Mouse (Mus musculus): ENCODE measurements around the gene Ptgis. TPM values are rescaled to one million over a fixed set of nuclear protein-coding genes. Genes with fewer than 3 reads are reported as not detected.

Ptgis gene
- polyA plus RNA-seq, 1 experiment from 2014 or later = 5.6 TPM

DNA sequence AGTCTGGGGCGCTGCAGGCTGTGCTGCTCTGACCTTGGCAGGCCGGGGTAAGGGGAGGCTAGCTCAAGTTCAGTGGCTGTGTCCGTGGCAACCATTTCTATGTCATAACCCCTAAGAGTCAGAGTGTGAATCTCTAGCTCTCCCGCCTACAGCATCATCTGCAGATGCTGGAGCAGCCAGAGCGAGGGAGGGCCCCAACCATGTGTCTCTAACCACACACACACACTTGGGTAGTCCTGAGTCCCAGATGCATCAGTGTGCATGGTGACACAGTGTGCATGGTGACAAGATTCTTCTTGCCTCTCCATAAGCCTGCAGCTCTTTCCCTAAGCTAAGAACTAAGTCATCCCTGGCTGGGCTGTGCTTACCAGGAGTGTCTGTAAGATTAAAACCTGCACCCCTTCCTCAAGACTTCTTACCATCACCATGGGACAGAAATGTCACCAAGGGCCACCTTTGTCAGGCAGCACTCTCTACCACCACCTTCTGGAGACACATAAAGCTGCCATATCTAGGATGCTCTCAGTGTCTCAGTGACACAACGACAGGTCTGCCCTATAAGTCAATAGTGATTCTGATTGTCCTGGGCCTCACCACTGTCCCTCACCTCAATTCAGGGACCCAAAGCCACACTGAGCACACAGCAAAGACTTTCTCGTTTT is 36.8 kb downstream of the Ptgis start:
- H3K9ac ChIP-seq (replicated peaks) = no peak overlapping the region
- ATAC-seq (ENCODE audit: low FRiP score) = no peak
- H3K9me3 ChIP-seq (replicated peaks) = no peaks in the 10 kb centered on the region
- H3K36me3 ChIP-seq = no peaks in the 10 kb centered on the region
- no peak overlapping the region for H3K27ac ChIP-seq (replicated peaks)
- no peak overlapping the region for H3K4me2 ChIP-seq
- no peaks in the 10 kb centered on the region for H3K27me3 ChIP-seq (replicated peaks)
- 76% methylated on average over 7 of the region's 7 CpGs for WGBS
- H3K4me1 ChIP-seq = peaks cover 25% of the 10 kb centered on the region
- H3K4me3 ChIP-seq (replicated peaks) = no peak overlapping the region

DNA sequence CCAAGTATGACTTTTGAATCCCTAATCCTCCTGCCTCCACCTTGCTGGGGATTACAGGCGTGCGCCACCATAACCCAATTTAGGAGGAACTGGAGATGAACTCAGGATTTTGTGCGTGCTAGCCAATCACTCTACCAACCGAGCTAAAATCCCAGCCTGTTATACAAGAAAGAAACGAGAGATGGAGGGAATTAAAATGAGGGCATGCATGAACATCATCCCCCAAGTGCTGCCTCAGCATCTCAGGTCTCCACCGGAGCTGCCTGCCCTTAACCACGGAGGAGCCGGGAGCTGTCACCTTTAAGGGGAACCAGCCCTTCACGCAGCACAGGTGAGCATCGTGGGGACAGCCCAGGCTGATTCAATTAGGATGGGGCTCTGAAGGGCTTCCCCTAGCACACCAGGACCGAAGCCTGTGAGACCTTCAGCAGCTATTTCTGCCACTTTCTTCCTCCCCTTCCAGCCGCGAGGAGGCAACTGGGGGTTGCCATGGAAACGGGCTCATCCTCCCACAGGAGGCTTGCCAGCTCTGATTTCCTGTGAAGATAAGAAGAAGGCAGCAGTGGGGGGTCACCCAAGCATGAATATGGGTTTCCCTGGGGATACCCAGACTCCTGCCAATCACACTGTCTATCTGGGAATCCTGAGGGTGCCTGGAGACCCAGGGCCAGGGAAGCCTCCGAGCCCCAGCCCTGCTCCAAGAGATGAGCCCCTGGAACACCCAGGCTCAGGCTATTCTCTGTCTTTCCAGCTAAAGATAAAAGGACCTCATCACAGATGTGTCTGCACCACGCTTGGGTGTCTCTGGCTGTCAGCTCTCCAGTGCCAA is 38.7 kb downstream of the Ptgis start:
- 27% methylated on average over 16 of the region's 16 CpGs for WGBS
- H3K4me2 ChIP-seq = peak overlapping the region; percentile 40
- peaks cover 25% of the 10 kb centered on the region for H3K4me1 ChIP-seq
- H3K27me3 ChIP-seq (replicated peaks) = no peaks in the 10 kb centered on the region
- peak overlapping the region; percentile 29 for H3K9ac ChIP-seq (replicated peaks)
- peak; percentile 77 for ATAC-seq (ENCODE audit: low FRiP score)
- no peaks in the 10 kb centered on the region for H3K36me3 ChIP-seq
- no peaks in the 10 kb centered on the region for H3K9me3 ChIP-seq (replicated peaks)
- H3K27ac ChIP-seq (replicated peaks) = peak overlapping the region; percentile 87
- H3K4me3 ChIP-seq (replicated peaks) = 0 out of 2 replicates have a peak overlapping the region, but pooled peaks have one; percentile 3

DNA sequence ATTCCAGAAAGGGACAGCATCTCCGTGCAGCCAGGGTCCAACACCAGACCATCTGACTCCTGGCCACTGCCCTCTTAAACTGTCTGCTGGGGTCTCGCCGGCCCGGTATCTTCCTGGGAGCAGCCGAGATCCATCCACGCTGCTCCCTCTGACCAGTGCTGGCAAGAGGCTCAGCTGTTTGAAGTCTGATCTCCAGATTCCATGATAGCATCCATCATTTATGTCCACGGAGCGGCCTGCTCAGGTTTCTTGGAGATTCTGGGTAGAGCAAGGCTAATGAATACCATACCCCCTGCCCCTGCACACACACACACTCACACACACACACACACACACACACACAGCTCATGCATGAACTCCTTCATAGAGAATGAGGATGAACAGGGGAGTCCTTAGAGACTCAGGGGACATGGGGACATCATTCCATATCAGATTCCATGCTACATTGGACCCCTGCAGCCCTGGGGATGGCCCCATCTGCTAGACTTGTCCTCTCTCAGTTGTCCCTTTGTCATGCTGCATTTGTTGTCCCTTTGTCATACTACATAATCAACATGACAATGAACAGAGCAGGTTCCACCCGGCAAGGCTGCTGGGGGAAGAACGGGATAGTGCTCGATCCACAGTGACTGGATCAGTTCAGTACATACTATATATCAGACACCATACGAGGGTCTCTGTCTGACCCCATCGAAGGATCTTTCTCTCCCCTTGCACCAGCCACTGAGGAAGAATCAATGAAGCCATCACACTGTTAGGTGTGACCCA is 41.6 kb downstream of the Ptgis start:
- no peak overlapping the region for H3K4me2 ChIP-seq
- no peak for ATAC-seq (ENCODE audit: low FRiP score)
- H3K9ac ChIP-seq (replicated peaks) = no peak overlapping the region
- no peaks in the 10 kb centered on the region for H3K9me3 ChIP-seq (replicated peaks)
- no peak overlapping the region for H3K27ac ChIP-seq (replicated peaks)
- WGBS = 53% methylated on average over 13 of the region's 13 CpGs
- H3K36me3 ChIP-seq = no peaks in the 10 kb centered on the region
- H3K4me1 ChIP-seq = peaks cover 25% of the 10 kb centered on the region
- H3K4me3 ChIP-seq (replicated peaks) = no peak overlapping the region
- no peaks in the 10 kb centered on the region for H3K27me3 ChIP-seq (replicated peaks)

DNA sequence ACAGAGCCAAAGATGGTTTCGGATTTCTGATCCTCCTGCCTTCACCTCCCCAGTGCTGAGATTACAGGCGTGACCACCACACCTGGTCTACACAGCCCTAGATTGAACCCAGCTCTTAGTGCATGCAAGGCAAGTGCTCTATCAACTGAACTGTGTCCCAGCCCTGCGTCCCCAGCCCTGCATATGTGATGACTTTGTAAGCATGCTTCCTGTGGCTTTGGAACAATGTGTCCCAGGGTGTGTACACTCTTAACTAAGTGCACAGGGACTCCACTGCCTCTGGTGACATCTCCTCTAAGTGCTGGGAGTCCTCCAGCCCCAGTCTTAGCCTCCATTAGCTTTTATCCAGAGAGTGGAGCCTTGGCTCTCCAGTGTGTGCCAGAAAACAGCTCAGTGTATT is 47.0 kb downstream of the Ptgis start:
- Histone ChIP-seq H3K4me2 (no peak overlapping the region), H3K4me1 (peaks cover 24% of the 10 kb centered on the region), H3K36me3 (no peaks in the 10 kb centered on the region), H3K9ac (replicated peaks) (no peak overlapping the region), H3K4me3 (replicated peaks) (no peak overlapping the region), H3K27me3 (replicated peaks) (peaks cover 21% of the 10 kb centered on the region), H3K27ac (replicated peaks) (no peak overlapping the region), H3K9me3 (replicated peaks) (no peaks in the 10 kb centered on the region)
- 81% methylated on average over 3 of the region's 3 CpGs for WGBS
- ATAC-seq (ENCODE audit: low FRiP score) = no peak

DNA sequence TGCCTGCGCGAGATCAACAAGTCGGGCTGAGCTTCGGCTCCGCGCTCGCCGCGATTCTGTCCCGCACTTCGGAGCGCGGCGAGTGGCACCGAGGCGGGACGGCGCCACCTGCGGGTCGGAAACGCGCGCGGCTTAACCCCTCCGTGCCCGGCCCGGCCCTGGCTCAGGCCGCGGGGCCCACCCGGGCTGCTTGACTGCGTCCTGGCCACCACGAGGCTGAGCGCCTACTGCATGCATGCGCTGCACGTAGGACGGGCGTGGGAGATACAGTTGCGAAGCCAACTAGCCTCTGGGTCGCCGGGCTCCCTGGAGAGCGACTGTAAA is 50.4 kb downstream of the Ptgis start, which contains the start of gene Kcnb1:
Kcnb1 (minus strand) TSS at position 80 of the 324 bp plus-strand sequence.
- H3K27ac ChIP-seq (replicated peaks) = peak within 1 kb of the TSS; percentile 19
- 0% methylated on average over 22 of the region's 41 CpGs for WGBS
- peak within 1 kb of the TSS; percentile 61 for H3K9ac ChIP-seq (replicated peaks)
- H3K4me1 ChIP-seq = peaks cover 48% of the 10 kb centered on the region
- peak within 1 kb of the TSS; percentile 59 for H3K4me3 ChIP-seq (replicated peaks)
- H3K9me3 ChIP-seq (replicated peaks) = no peaks in the 10 kb centered on the region
- no peaks in the 10 kb centered on the region; the same call in 1 of the 2 replicates for H3K36me3 ChIP-seq
- peak; percentile 82 for ATAC-seq (ENCODE audit: low FRiP score)
- peaks cover 33% of the 10 kb centered on the region for H3K27me3 ChIP-seq (replicated peaks)
- peak within 1 kb of the TSS; percentile 77 for H3K4me2 ChIP-seq

DNA sequence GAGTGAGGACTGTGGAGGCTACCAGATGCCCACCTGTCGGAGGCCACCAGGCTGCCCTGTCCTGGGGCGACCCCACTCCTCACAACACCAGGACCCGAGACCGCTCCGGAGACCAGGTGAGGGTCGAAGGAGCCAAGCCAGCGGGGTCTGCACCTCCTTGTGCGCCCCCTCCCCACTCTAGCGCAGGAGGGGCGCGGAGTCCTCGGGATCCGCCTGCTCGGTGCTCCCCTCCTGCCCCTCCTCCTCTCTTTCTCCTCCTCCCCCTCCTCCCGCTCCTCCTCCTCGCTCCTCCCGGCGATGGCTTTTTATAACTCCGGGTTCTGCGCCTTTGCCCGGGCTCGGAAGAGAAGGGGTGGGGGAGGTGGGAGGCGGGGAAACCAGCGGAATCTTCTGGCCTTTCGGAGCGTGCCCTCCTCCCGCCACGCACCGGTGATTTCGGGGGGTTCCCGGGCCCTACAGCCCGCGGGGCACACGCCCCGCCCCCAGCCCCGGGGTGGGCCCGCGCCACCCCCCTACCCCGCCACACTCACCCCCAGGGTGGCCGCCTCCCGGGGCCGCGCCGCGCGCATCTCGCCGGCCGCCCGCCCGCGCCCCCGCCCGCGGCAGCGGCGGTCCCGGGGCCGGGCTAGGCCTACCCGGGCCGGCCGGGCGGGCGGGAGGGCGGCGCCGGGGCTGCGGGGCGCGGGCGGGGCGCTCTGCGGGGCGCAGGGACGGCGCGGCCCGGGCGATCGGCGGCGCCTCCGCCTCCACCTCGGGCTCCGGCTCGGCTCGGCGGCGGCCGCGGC is 50.9 kb downstream of the Ptgis start:
- Histone ChIP-seq H3K4me1 (peaks cover 50% of the 10 kb centered on the region), H3K27me3 (replicated peaks) (peaks cover 33% of the 10 kb centered on the region), H3K36me3 (no peaks in the 10 kb centered on the region; the same call in 1 of the 2 replicates), H3K9ac (replicated peaks) (peak overlapping the region; percentile 61), H3K4me3 (replicated peaks) (peak overlapping the region; percentile 59), H3K9me3 (replicated peaks) (no peaks in the 10 kb centered on the region), H3K4me2 (peak overlapping the region; percentile 77), H3K27ac (replicated peaks) (peak overlapping the region; percentile 19; the same call in 1 of the 2 replicates)
- WGBS = under 1% methylated on average over 59 of the region's 91 CpGs
- peak; percentile 55; the same call in 1 of the 2 replicates for ATAC-seq (ENCODE audit: low FRiP score)

DNA sequence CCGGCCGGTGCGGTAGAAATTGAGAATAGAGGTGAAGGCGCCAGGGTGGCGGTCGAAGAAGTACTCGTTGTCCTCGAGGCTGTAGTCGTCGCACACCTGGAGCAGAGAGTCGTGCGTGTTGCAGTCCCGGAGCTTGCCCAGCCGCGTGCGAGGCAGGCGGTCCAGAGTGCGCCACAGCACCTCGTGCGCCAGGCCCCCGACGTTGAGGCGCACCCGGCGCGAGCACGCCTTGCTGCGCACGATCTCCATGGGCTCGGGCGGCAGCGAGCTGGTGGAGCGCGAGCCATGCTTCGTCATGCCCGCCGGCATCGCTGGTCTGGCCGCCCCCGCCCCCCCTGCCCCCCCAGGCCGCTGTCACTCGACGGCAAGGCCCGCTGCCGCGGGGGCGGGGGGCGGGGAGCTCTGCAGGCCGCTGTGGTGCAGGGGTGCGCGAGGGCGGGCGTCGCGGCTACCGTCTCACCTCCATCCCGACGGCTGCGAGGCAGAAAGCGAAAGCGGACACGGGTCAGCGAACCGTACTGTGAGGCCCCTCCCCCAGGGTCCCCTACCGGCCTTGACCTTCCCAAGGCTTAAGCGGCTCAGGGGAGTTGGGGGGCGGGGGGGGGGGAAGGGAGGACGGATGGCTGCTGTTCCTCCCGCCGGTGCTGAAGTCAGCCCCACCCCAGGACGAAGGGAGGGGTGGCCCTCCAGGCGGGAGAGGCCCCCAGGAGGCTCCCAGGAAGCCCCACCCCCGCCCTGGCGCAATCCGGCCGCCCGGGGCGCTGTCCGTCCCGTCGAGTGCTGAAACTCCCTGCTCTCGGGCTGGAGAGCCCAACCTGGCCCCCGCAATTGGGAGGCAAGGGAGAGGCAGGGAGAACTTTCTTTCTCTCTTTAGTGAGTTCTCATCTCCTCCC is 51.8 kb downstream of the Ptgis start:
- Histone ChIP-seq H3K27ac (replicated peaks) (0 out of 2 replicates have a peak overlapping the region, but pooled peaks have one; percentile 19), H3K27me3 (replicated peaks) (peaks cover 33% of the 10 kb centered on the region), H3K9ac (replicated peaks) (peak overlapping the region; percentile 61; the same call in 1 of the 2 replicates), H3K4me3 (replicated peaks) (peak overlapping the region; percentile 59), H3K4me1 (peaks cover 52% of the 10 kb centered on the region), H3K9me3 (replicated peaks) (no peaks in the 10 kb centered on the region), H3K4me2 (peak overlapping the region; percentile 77), H3K36me3 (peaks cover under 1% of the 10 kb centered on the region; the same call in 1 of the 2 replicates)
- no peak for ATAC-seq (ENCODE audit: low FRiP score)
- WGBS = 17% methylated on average over 61 of the region's 83 CpGs

DNA sequence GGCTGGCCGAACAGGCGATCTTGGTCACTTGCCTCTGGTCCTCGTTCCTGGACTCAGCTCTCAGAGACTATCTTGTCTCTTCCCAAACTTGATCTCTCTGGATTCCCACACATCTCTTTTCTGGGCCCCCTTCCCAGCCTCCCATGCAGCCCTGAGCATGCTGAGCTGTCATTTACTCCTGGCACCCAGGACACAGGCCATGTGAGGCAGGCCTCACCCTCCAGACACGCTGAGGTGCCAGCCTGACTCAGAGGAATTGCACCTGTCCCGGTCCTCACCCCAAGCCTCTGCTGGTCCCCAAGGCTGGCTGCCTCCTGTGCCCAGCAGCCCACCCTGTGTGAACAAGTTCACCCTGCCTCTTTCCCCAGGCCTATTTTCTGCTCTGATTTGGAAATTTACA is 53.3 kb downstream of the Ptgis start:
- WGBS = 82% methylated on average over 5 of the region's 5 CpGs
- peaks cover 7% of the 10 kb centered on the region for H3K36me3 ChIP-seq
- peak overlapping the region; percentile 25 for H3K4me2 ChIP-seq
- no peak overlapping the region for H3K27ac ChIP-seq (replicated peaks)
- H3K27me3 ChIP-seq (replicated peaks) = peaks cover 33% of the 10 kb centered on the region
- no peaks in the 10 kb centered on the region for H3K9me3 ChIP-seq (replicated peaks)
- H3K4me1 ChIP-seq = peaks cover 52% of the 10 kb centered on the region
- H3K9ac ChIP-seq (replicated peaks) = peak overlapping the region; percentile 20; the same call in 1 of the 2 replicates
- H3K4me3 ChIP-seq (replicated peaks) = no peak overlapping the region
- no peak for ATAC-seq (ENCODE audit: low FRiP score)

DNA sequence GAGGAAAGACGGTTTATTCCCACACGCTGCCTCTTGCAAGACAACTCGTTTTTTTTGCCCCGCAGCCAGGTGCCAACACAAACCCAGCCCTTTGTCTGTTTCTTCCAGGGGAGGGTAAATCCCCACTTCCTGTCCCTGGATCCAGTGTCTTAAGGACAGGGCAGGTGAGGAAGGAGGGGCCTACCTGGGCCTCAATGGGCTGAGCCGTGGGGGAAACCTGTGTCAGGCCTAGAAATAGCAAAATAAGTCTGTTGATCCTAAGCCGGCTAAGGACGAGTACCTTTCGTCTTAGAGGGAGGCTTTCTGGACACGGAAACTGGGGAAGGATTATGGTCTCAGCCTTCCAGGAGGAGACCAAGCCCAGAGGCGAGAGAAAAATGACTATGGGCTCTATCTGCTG is 53.9 kb downstream of the Ptgis start:
- Histone ChIP-seq H3K9me3 (replicated peaks) (no peaks in the 10 kb centered on the region), H3K9ac (replicated peaks) (peak overlapping the region; percentile 20; the same call in 1 of the 2 replicates), H3K4me2 (0 out of 2 replicates have a peak overlapping the region, but pooled peaks have one; percentile 25), H3K4me1 (peaks cover 52% of the 10 kb centered on the region), H3K4me3 (replicated peaks) (no peak overlapping the region), H3K27me3 (replicated peaks) (peaks cover 28% of the 10 kb centered on the region), H3K27ac (replicated peaks) (no peak overlapping the region), H3K36me3 (peaks cover 10% of the 10 kb centered on the region)
- no peak for ATAC-seq (ENCODE audit: low FRiP score)
- whole genome bisulfite sequencing = 55% methylated on average over 10 of the region's 10 CpGs

DNA sequence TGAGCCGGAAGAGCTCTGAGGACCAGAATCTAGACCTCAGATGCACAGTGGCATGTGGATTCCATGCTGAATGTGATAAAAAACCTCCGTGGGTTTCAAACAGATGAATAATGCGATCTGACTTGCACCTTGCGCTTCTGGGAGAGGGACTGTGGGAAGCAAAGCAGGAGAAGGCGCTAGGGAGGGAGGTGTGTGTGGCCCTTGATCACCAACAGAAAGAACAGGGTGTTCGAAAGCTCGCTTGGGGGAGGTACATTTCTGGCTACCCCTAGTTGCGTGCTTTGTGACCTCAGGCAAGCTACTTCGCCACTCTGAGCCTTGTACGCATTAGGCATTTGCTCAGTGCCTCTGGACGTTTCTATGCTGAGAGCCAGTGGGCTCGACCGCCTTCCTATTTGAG is 54.4 kb downstream of the Ptgis start:
- no peak overlapping the region for H3K4me2 ChIP-seq
- 66% methylated on average over 13 of the region's 13 CpGs for WGBS
- no peaks in the 10 kb centered on the region for H3K9me3 ChIP-seq (replicated peaks)
- peaks cover 23% of the 10 kb centered on the region for H3K27me3 ChIP-seq (replicated peaks)
- no peak for ATAC-seq (ENCODE audit: low FRiP score)
- H3K4me3 ChIP-seq (replicated peaks) = no peak overlapping the region
- H3K36me3 ChIP-seq = peaks cover 13% of the 10 kb centered on the region
- H3K9ac ChIP-seq (replicated peaks) = no peak overlapping the region
- H3K27ac ChIP-seq (replicated peaks) = no peak overlapping the region
- peaks cover 50% of the 10 kb centered on the region for H3K4me1 ChIP-seq

Data from neural tube, embryonic 15.5 days (tissue).